Mouse (Mus musculus) spleen, postnatal 14 days (tissue): ENCODE results near the gene Gm49321.
A peak's percentile ranks its signal among the peaks of the same experiment; 100 is the strongest.

Experiments
- DNase-seq, 2 experiments: peaks; one replicate each; pipeline ENCODE4 v3.0.0; 2021 to 2022; ENCODE audit warnings: low spot score in 2 of 2

The Gm49321 gene

GRCm38 (mm10) chr12:74013739-74014138, 76.3 kb downstream of the Gm49321 start:
- peak in 1 of 2 experiments; percentile 27 for DNase-seq

DNA sequence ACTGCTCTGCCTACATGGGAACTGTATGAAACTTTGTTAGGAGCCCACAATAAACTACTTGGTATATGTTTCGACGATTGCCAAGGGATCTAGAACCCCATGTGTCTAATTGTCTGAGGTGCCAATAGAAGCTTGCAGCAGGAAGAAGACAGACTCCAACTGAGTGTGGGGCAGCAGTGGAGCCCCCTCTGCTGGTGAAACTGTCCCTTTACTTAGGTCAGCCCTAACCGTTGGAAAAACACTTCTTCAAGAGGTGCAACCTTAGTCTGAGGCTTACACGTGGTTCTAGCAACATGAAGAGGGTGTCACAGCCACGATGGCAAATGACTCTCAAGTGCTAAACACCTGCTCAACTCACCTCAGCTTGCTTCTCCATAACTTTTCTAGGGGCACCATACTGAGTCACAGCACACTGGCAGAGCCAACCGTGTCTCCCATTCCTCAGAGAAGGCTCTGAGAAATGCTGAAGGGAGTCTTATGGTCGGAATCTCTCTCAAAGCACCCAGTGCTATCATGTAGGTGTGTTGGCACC, 77.4 kb downstream of the Gm49321 start:
- peak in 1 of 2 experiments; percentile 13 for DNase-seq

GRCm38 (mm10) chr12:74015491-74015890, 78.0 kb downstream of the Gm49321 start:
- no peak for DNase-seq
